Mouse (Mus musculus) erythroblast, embryonic 14.5 days (primary cell): ENCODE measurements around the gene Ppp1r27.

Experiments
- GATA1 ChIP-seq: IDR thresholded peaks from 2 replicates; pipeline ENCODE4 v1.6.1; 2012; ENCODE audit warnings: low read length, inconsistent platforms, mixed read lengths
- TAL1 ChIP-seq: IDR thresholded peaks from 3 replicates; pipeline ENCODE4 v1.6.1; 2012; ENCODE audit warnings: low read length, inconsistent platforms, mixed read lengths

GRCm38 (mm10) chr11:120508290-120508870, 42.6 kb downstream of the Ppp1r27 start:
- TF ChIP-seq GATA1 = no peak
- no peak for TF ChIP-seq TAL1
